Mouse (Mus musculus): ENCODE results near the gene 4930402F06Rik.

4930402F06Rik gene

GRCm38 (mm10) chr2:35398184-35398828 lies 1.3 kb upstream of the 4930402F06Rik start:
- POLR2A ChIA-PET, result interaction anchor here (0.6 to 2.1 kb wide), 15 partner anchors 10 to 771 kb away, joined by 3 to 6 read pairs (median 3); partner anchors contain the start of genes Cntrl (in 1 of the 4) and Stom (in 1 of the 4)
- CTCF ChIA-PET, result interaction anchor here (0.5 to 3.6 kb wide), 60 partner anchors 7 to 751 kb away, joined by 3 to 31 read pairs (median 4); partner anchors contain the start of genes Gsn (in 1 of the 4) and Stom (in 1 of the 4)

- CTCF ChIA-PET, result interaction anchor here (0.5 to 3.6 kb wide), 74 partner anchors 8 to 916 kb away, joined by 3 to 31 read pairs (median 4); partner anchors contain the start of genes Gsn (in 1 of the 4) and Stom (in 1 of the 4)
- POLR2A ChIA-PET, result interaction anchor here (0.6 to 2.1 kb wide), 19 partner anchors 11 to 1071 kb away, joined by 3 to 8 read pairs (median 3); partner anchors contain the start of gene Stom (in 1 of the 4)
Measured at GRCm38 (mm10) chr2:35397590-35398173, 707 bp upstream of the 4930402F06Rik start.

GRCm38 (mm10) chr2:35385441-35385871 lies 11.5 kb downstream of the 4930402F06Rik start:
- CTCF ChIA-PET, result interaction anchor here in 2 of 4 experiments (0.6 to 1.3 kb wide), 2 partner anchors 12 to 61 kb away, joined by 3 to 4 read pairs; partner anchors contain the start of gene 4930402F06Rik (in 1 of the 2)
- POLR2A ChIA-PET, result interaction anchor here in 1 of 4 experiments (0.6 to 1.1 kb wide), 3 partner anchors 9 to 121 kb away, joined by 3 to 4 read pairs (median 3); no protein-coding TSS in a partner anchor

DNA sequence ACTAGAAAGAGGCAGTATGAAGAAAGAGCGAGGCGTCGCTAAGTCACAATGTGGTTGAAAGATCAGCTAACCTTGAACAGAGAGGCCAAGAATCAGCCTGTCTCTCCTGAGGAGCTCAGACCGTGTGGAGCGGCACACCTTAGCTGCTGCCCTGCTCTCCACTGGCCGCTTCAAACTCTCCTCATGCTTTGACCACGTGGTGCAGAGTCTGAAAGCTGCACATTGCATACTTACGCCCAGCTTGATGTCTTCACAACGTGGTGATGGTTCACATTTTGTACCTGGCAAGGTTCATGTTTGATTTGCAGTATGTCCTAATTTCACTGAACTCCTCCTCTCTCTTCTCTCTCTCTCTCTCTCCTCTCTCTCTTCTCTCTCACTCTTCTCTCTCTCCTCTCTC lies 17.7 kb downstream of the 4930402F06Rik start:
- ChIA-PET POLR2A (interaction anchor here in 1 of 4 experiments (0.5 to 1.7 kb wide), 5 partner anchors 18 to 109 kb away, joined by 3 to 5 read pairs (median 4); no protein-coding TSS in a partner anchor), CTCF (interaction anchor here in 2 of 4 experiments (0.5 to 1.5 kb wide), 3 partner anchors 18 to 183 kb away, joined by 3 to 4 read pairs (median 3); no protein-coding TSS in a partner anchor)

DNA sequence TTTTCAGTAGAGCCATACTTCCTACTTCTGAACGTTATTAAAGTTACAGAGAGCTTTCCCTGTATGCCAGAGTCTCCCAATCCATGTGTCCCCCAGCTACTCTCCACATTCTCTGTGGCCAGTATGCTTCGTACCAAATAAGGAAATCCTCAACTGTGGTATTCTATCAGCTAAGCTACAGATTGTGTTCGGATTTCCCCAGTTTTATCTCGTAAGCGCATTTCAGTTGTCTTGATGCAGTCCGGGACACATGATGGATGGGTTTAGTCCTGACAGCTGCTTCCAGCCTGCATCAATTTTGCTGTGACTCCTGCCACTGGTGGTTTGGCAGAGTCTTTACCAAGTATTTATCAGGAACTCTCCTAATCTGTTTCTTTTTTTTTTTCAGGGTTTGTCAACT lies 19.4 kb downstream of the 4930402F06Rik start:
- ChIA-PET CTCF (interaction anchor here in 2 of 4 experiments (0.5 to 1.6 kb wide), 2 partner anchors 20 to 341 kb away, joined by 3 to 5 read pairs; partner anchors contain the start of gene 4930402F06Rik (in 1 of the 2)), POLR2A (interaction anchor here in 1 of 4 experiments (0.6 kb wide), 1 partner anchor 1357 kb away, joined by 3 read pairs; no protein-coding TSS in a partner anchor)

- CTCF ChIA-PET, result interaction anchor here (0.5 to 2.0 kb wide), 36 partner anchors 8 to 330 kb away, joined by 3 to 16 read pairs (median 3); partner anchors contain the start of genes 4930402F06Rik (in 2 of the 4) and Stom (in 1 of the 4)
- POLR2A ChIA-PET, result interaction anchor here in 1 of 4 experiments (0.7 kb wide), 1 partner anchor 36 kb away, joined by 3 read pairs; the partner anchor contains the start of gene Stom
Measured at GRCm38 (mm10) chr2:35373003-35373402, 24.0 kb downstream of the 4930402F06Rik start.

DNA sequence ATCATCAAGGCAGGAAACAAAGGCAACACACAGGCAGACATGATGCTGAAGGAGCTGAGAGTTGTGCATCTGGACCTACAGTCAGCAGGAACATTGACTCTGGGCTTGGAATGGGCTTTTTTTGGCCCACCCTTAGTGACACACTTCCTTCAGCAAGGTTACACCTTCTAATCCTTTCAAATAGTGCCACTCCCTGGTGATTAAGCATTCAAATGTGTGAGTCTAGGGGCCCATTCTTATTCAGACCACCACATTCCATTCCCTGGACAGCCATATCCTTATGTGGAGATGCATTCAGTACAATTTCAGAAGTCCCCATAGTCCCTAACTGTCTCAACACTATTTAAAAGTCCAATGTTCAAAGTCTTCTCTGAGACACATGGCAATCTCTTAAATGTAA lies 26.3 kb downstream of the 4930402F06Rik start:
- ChIA-PET CTCF (interaction anchor here in 1 of 4 experiments (0.6 kb wide), 1 partner anchor 1998 kb away, joined by 10 read pairs; no protein-coding TSS in a partner anchor), POLR2A (no interaction called here)

DNA sequence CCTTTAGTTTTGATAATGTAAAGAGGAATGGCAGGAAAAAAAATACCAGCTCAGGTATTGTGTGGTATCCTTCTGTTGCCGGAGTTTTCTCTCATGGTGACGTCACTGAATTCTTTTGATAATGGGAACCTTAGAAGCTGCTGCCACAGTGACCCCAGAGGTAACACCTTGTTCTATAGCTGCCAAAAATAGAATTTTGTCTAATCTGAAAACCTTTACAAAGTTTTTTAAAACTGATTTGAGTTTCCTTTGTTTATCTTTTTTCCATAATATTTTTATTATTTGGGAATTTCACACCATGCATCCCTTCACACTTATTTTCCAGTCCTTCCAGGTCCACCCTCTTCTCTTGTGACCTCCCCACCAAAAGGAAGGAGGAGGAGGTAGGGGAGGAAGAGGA lies 29.3 kb downstream of the 4930402F06Rik start, which contains the start of gene 4930568D16Rik:
4930568D16Rik (minus strand) TSS at position 101 of the 400 bp plus-strand sequence.
- CTCF ChIA-PET, result interaction anchor here in 1 of 4 experiments (1.6 kb wide), 1 partner anchor 75 kb away, joined by 5 read pairs; no protein-coding TSS in a partner anchor
- POLR2A ChIA-PET, result interaction anchor here in 1 of 4 experiments (1.0 kb wide), 1 partner anchor 60 kb away, joined by 3 read pairs; no protein-coding TSS in a partner anchor

DNA sequence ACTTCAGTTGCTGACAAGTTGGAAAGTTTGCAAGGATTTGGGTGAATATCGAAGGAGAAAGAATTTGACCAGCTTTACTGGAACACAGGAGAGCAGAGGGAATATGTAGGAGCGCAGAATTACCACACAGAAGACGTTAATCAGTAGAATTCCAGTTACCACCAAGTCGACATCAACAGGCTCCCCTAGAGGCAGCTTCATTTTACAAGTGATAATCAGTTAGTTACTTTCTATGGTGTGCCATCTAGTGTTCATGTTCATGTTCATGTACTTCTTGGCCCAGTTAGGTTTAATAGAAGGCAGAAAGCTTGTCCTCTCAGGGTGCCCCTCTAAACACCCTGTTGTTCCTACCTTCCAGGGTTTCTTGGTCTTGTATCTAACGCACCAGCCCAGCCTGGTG lies 47.8 kb downstream of the 4930402F06Rik start:
- POLR2A ChIA-PET, result interaction anchor here in 2 of 4 experiments (0.9 to 2.7 kb wide), 3 partner anchors 12 to 51 kb away, joined by 3 to 10 read pairs (median 4); partner anchors contain the start of gene Stom (in 1 of the 2)
- CTCF ChIA-PET, result interaction anchor here (0.5 to 2.0 kb wide), 28 partner anchors 8 to 163 kb away, joined by 3 to 22 read pairs (median 4); partner anchors contain the start of gene Stom (in 2 of the 4)

DNA sequence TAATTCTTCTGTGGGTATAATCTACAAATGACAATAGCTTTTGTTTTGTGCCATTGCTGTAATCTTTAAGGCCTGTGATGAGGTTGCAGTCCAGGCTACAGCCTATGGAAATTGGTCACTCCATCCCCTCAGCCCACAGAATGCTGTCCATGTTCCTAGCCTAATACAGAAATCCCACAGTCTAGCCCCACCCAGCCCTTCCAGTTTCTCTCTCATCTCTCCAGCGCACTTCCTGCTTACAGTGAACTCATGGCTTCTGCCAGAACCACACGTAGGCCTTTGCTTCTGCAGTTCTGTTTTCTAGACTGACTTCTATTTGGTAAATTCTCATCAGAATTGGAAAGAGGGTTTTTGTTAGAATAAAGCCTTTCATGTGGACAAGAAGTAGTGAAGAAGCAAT lies 51.0 kb downstream of the 4930402F06Rik start:
- POLR2A ChIA-PET, result no interaction called here
- CTCF ChIA-PET, result no interaction called here

GRCm38 (mm10) chr2:35342605-35343004 lies 54.4 kb downstream of the 4930402F06Rik start:
- POLR2A ChIA-PET, result no interaction called here
- CTCF ChIA-PET, result no interaction called here

GRCm38 (mm10) chr2:35338707-35339106 lies 58.3 kb downstream of the 4930402F06Rik start:
- CTCF ChIA-PET, result interaction anchor here in 2 of 4 experiments (0.7 to 1.5 kb wide), 3 partner anchors 50 to 727 kb away, joined by 4 to 6 read pairs (median 5); no protein-coding TSS in a partner anchor
- POLR2A ChIA-PET, result no interaction called here

- POLR2A ChIA-PET, result interaction anchor here in 2 of 4 experiments (1.0 to 1.5 kb wide), 3 partner anchors 20 to 566 kb away, joined by 3 to 5 read pairs (median 4); partner anchors contain the start of gene Hspa5 (in 1 of the 2)
- CTCF ChIA-PET, result interaction anchor here in 3 of 4 experiments (0.6 to 1.5 kb wide), 7 partner anchors 49 to 728 kb away, joined by 3 to 6 read pairs (median 4); no protein-coding TSS in a partner anchor
Measured at GRCm38 (mm10) chr2:35338036-35338435, 58.9 kb downstream of the 4930402F06Rik start.

- CTCF ChIA-PET, result interaction anchor here in 3 of 4 experiments (0.6 to 2.1 kb wide), 11 partner anchors 11 to 510 kb away, joined by 3 to 12 read pairs (median 5); partner anchors contain the start of gene 4930402F06Rik (in 1 of the 3)
Measured at GRCm38 (mm10) chr2:35337419-35337818, 59.6 kb downstream of the 4930402F06Rik start.

DNA sequence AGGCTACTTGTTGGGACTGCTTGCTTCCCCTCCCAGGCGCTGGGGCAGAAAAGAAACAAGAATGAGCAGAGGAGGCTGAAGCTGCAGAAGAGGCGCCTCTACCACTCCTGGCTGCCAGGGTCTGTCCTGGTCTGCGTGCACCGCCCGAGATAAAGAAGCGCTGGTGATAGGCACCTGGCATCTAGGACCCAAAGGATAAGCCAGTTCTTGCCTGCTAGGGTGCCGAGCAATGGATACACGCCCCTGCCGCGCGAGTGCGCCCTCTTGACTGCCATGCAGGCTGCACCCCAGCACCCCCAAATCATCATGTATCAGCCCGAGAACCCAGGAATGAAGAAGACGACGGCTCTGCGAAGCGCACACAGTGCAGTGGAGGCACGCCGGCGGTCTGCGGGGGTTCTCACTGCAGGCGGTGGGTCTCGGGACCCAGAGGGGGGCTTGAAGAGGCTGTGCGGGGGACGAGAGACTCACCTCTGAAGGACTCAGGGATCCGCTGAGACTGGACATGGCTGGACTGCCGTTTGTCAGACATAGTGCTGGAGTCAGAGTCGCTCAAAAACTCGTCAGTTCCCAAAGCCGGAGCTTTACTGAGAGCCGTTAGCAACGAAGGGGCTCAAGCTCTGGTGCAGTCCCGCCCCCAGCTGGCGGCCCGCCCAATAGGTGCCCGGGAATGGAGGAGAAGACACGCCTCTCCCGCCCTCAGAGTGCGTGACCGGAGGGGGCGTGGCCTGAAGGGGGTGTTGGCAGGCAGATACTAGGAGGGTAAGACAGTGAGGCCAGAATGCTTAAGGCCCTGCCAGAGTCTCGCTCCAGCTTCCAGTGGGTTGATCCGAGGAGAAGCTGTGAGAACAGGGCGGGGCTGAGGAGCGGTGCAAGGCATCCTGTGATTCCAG lies 60.3 kb downstream of the 4930402F06Rik start, which contains the start of gene Stom:
Stom (minus strand) TSS at position 589 of the 893 bp plus-strand sequence.
- ChIA-PET CTCF (interaction anchor here in 3 of 4 experiments (0.6 to 2.1 kb wide), 8 partner anchors 12 to 510 kb away, joined by 3 to 12 read pairs (median 4); partner anchors contain the start of gene 4930402F06Rik (in 1 of the 3)), POLR2A (interaction anchor here in 3 of 4 experiments (0.5 to 2.3 kb wide), 43 partner anchors 8 to 565 kb away, joined by 3 to 10 read pairs (median 4); partner anchors contain the start of genes Hspa5 (in 2 of the 3), Cntrl (in 1 of the 3) and Ggta1 (in 1 of the 3))

More at GRCm38 (mm10) chr2:35337419-35337818, 59.6 kb downstream of the 4930402F06Rik start:
- POLR2A ChIA-PET, result interaction anchor here in 3 of 4 experiments (0.5 to 2.3 kb wide), 35 partner anchors 8 to 566 kb away, joined by 3 to 10 read pairs (median 4); partner anchors contain the start of genes Hspa5 (in 2 of the 3), Cntrl (in 1 of the 3) and Ggta1 (in 1 of the 3)

GRCm38 (mm10) chr2:35335620-35336019 lies 61.4 kb downstream of the 4930402F06Rik start:
- POLR2A ChIA-PET, result interaction anchor here in 2 of 4 experiments (1.2 to 2.3 kb wide), 6 partner anchors 8 to 520 kb away, joined by 3 to 8 read pairs (median 6); partner anchors contain the start of gene Cntrl (in 1 of the 2)
- CTCF ChIA-PET, result interaction anchor here in 3 of 4 experiments (1.3 to 2.1 kb wide), 3 partner anchors 13 to 14 kb away, joined by 3 to 12 read pairs (median 6); no protein-coding TSS in a partner anchor
